In the genomic region with DNA sequence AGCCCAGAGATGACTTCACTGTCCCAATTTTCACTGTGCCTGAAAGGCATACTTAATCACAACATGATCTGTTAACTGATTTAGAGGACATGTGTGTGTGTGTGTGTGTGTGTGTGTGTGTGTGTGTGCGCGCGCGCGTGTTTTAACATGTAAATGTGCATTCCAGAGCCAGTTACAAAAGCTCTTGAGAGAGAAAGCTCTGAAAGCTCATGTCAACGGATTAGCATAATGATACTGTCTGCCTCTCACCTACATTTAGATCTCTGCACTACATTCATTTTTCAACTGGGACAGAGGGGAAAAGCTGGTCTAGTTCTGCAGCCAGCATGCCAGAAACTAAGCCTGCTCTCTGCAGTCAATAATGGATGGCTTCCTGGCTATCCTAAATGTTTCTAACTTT, we compare ENCODE assay signal across 25 mouse cellular contexts.
DNase-seq lines count a peak whose midpoint lies in the region; ATAC-seq lines count a peak whose summit lies in the region.
"Had no signal": no experiment of that assay in that cellular context is flagged by ENCODE, and none has a peak within 500 bp of the region (broad histone marks: within the 10 kb centered on the region; RNA-seq: fewer than 3 reads in every experiment).

No protein-coding gene starts in this region.

- no peaks in the 10 kb centered on the region for H3K9me3 ChIP-seq in embryonic facial prominence, embryonic 10.5 days
- H3K9me3 ChIP-seq in forebrain, embryonic 16.5 days (ENCODE audit: control insufficient read depth, low read length) = no peaks in the 10 kb centered on the region
- no peaks in the 10 kb centered on the region for H3K9me3 ChIP-seq in midbrain, embryonic 14.5 days (ENCODE audit: control insufficient read depth, low read length)
- H3K9me3 ChIP-seq: G1E; heart, embryonic 12.5 days; hindbrain, embryonic 13.5 days; intestine, embryonic 15.5 days; kidney, embryonic 15.5 days had no signal

- H3K36me3 ChIP-seq in embryonic facial prominence, embryonic 10.5 days (replicated peaks) = no peaks in the 10 kb centered on the region
- H3K36me3 ChIP-seq in forebrain, embryonic 16.5 days (ENCODE audit: control insufficient read depth, insufficient read depth) = no peaks in the 10 kb centered on the region
- no peaks in the 10 kb centered on the region for H3K36me3 ChIP-seq in midbrain, embryonic 14.5 days (ENCODE audit: control insufficient read depth, insufficient read depth, low read length)
- H3K36me3 ChIP-seq: G1E; heart, embryonic 12.5 days; hindbrain, embryonic 13.5 days; intestine, embryonic 15.5 days; kidney, embryonic 15.5 days had no signal

- ATAC-seq in frontal cortex, adult (ENCODE audit: low TSS enrichment) = peak; percentile 81
- peak; percentile 76 for ATAC-seq in forebrain, embryonic 16.5 days
- ATAC-seq in midbrain, embryonic 14.5 days (ENCODE audit: low FRiP score, low TSS enrichment) = peak; percentile 56; the same call in 1 of the 2 replicates
- ATAC-seq: activated CD4-positive, CD25-positive, alpha-beta regulatory T cell, adult 4 months; intestine, embryonic 15.5 days; liver, postnatal 0 days had no signal

- H3K9ac ChIP-seq in forebrain, embryonic 16.5 days (replicated peaks; ENCODE audit: low read depth, low read length) = no peak overlapping the region
- no peak overlapping the region for H3K9ac ChIP-seq in midbrain, embryonic 14.5 days (replicated peaks; ENCODE audit: low read length)
- H3K9ac ChIP-seq: heart, embryonic 12.5 days; hindbrain, embryonic 13.5 days; intestine, embryonic 15.5 days; kidney, embryonic 15.5 days; liver, postnatal 0 days had no signal

- no peaks in the 10 kb centered on the region for H3K4me1 ChIP-seq in embryonic facial prominence, embryonic 10.5 days
- peaks cover 3% of the 10 kb centered on the region; the same call in 1 of the 2 replicates for H3K4me1 ChIP-seq in forebrain, embryonic 16.5 days (replicated peaks; ENCODE audit: control insufficient read depth, insufficient read depth, low read length)
- 0 out of 2 replicates have a peak, but pooled peaks cover 4% of the 10 kb centered on the region for H3K4me1 ChIP-seq in midbrain, embryonic 14.5 days (ENCODE audit: control insufficient read depth, insufficient read depth, low read length)
- H3K4me1 ChIP-seq: heart, embryonic 12.5 days; hindbrain, embryonic 13.5 days; intestine, embryonic 15.5 days; kidney, embryonic 15.5 days had no signal

- no peak overlapping the region for H3K4me2 ChIP-seq in forebrain, embryonic 16.5 days (ENCODE audit: low read length)
- H3K4me2 ChIP-seq in midbrain, embryonic 14.5 days (ENCODE audit: low read length) = no peak overlapping the region
- H3K4me2 ChIP-seq: heart, embryonic 12.5 days; hindbrain, embryonic 13.5 days; intestine, embryonic 15.5 days; kidney, embryonic 15.5 days had no signal

- no peak overlapping the region for H3K27ac ChIP-seq in embryonic facial prominence, embryonic 10.5 days (replicated peaks)
- no peak overlapping the region for H3K27ac ChIP-seq in forebrain, embryonic 16.5 days (ENCODE audit: low read length)
- H3K27ac ChIP-seq in midbrain, embryonic 14.5 days (replicated peaks; ENCODE audit: low read depth, low read length) = no peak overlapping the region
- H3K27ac ChIP-seq: hindbrain, embryonic 13.5 days; intestine, embryonic 15.5 days; kidney, embryonic 15.5 days; layer of hippocampus, adult 2 months had no signal

- H3K4me3 ChIP-seq in embryonic facial prominence, embryonic 10.5 days = no peak overlapping the region
- H3K4me3 ChIP-seq in forebrain, embryonic 16.5 days (replicated peaks; ENCODE audit: low read length) = no peak overlapping the region
- no peak overlapping the region for H3K4me3 ChIP-seq in midbrain, embryonic 14.5 days (replicated peaks; ENCODE audit: low read depth, low read length)
- H3K4me3 ChIP-seq: erythroblast, embryonic 14.5 days; heart, embryonic 12.5 days; hindbrain, embryonic 13.5 days; intestine, embryonic 15.5 days; kidney, embryonic 15.5 days; layer of hippocampus, adult 2 months; myocyte had no signal

- H3K27me3 ChIP-seq in embryonic facial prominence, embryonic 10.5 days (replicated peaks; ENCODE audit: low read depth, poor library complexity, severe bottlenecking) = no peaks in the 10 kb centered on the region
- H3K27me3 ChIP-seq in forebrain, embryonic 16.5 days (replicated peaks; ENCODE audit: control insufficient read depth, insufficient read depth, low read length) = no peaks in the 10 kb centered on the region
- H3K27me3 ChIP-seq in midbrain, embryonic 14.5 days (ENCODE audit: control insufficient read depth, insufficient read depth, low read length) = no peaks in the 10 kb centered on the region
- H3K27me3 ChIP-seq: heart, embryonic 12.5 days; hindbrain, embryonic 13.5 days; intestine, embryonic 15.5 days; kidney, embryonic 15.5 days had no signal

- WGBS in embryonic facial prominence, embryonic 10.5 days = 75% methylated on average over 6 of the region's 6 CpGs
- WGBS in forebrain, embryonic 16.5 days = 21% methylated on average over 6 of the region's 6 CpGs
- 14% methylated on average over 6 of the region's 6 CpGs for WGBS in midbrain, embryonic 14.5 days

- no peak for DNase-seq in frontal cortex, postnatal 10 days (ENCODE audit: low spot score in 2 of 2)
- DNase-seq in embryonic facial prominence, embryonic 10.5 days (ENCODE audit: low spot score) = peak; percentile 11
- peak; percentile 56 for DNase-seq in midbrain, embryonic 14.5 days
- DNase-seq in adrenal gland, postnatal 14 days = no peak
- DNase-seq in thymus, postnatal 14 days = no peak
- DNase-seq in urinary bladder, postnatal 25 days (ENCODE audit: low spot score) = no peak
- DNase-seq: adrenal gland, postnatal 10 days; cerebellum, adult 11-12 months; cerebellum, postnatal 14 days; left cerebral cortex, postnatal 4 days; liver; liver, postnatal 0 days; lung, postnatal 10 days; right cerebral cortex, postnatal 25 days had no signal

Comparison
In these comparisons a context has a peak if more than half of its experiments do, and no peak if none do; other contexts are left out.
1. DNase-seq: peak in embryonic facial prominence, embryonic 10.5 days (single experiment) and midbrain, embryonic 14.5 days (single experiment); none in frontal cortex, postnatal 10 days (0 of 2), adrenal gland, postnatal 14 days (single experiment), thymus, postnatal 14 days (single experiment) and urinary bladder, postnatal 25 days (single experiment).
2. Peak in every context shown above with its lines, with median percentiles within 50 percentile points of each other: ATAC-seq.